Mouse (Mus musculus) lung, adult 2 months (tissue): ENCODE measurements around the gene Psmc5.

Experiments used
- CTCF ChIP-seq: fragments of 200-500 bp; IDR thresholded peaks from 2 replicates; pipeline ENCODE4 v1.5.1; 2011; ENCODE audit warnings: mild to moderate bottlenecking, low read length, control low read depth; ENCODE audit not compliant: insufficient read depth
- POLR2A ChIP-seq: fragments of 200-500 bp; IDR thresholded peaks from 2 replicates; pipeline ENCODE4 v1.6.1; 2011; ENCODE audit warnings: low read depth, mild to moderate bottlenecking, control low read depth, low read length, borderline replicate concordance; ENCODE audit errors: extremely low read depth

- TF ChIP-seq CTCF (peak; percentile 29; the same call in 1 of the 2 replicates), POLR2A (no peak)
Measured at GRCm38 (mm10) chr11:106246834-106247233, 9.1 kb upstream of the Psmc5 start.
